Mouse (Mus musculus) inflammation-experienced regulatory T-cells, adult 16 weeks (primary cell): ENCODE results near the gene Usp27x. TPM values are rescaled to one million over a fixed set of nuclear protein-coding genes. Genes with fewer than 3 reads are reported as not detected.

ENCODE experiments used
- polyA plus RNA-seq: library from polyadenylated mRNA; unstranded; fragments of 100-300 nt; shearing (Covaris generic); gene quantifications from one replicate; pipeline ENCODE4 v1.2.1, GENCODE M21; 2017

Usp27x gene
- 0.49 TPM for polyA plus RNA-seq

GRCm38 (mm10) chrX:7375716-7376480 lies at the start of gene Usp27x:
Gene Usp27x, minus strand, starts transcription at chrX:7375830.

Other genes starting within 250 kb of the Usp27x start
- 4.7 TPM for gene Clcn5, start 56.5 kb downstream of the Usp27x start, polyA plus RNA-seq
- 94.7 TPM for gene Foxp3, start 197.8 kb upstream of the Usp27x start, polyA plus RNA-seq
- 9.1 TPM for gene Ppp1r3f, start 198.5 kb upstream of the Usp27x start, polyA plus RNA-seq
- gene Ccdc22, start 229.7 kb upstream of the Usp27x start, polyA plus RNA-seq = 30.6 TPM
- gene Cacna1f, start 231.3 kb upstream of the Usp27x start, polyA plus RNA-seq = not detected